Mouse (Mus musculus) kidney, adult 2 months (tissue): Measurements from ENCODE around the gene Igsf6.
"Not testable (repeated sequence)": the region's sequence is repeated elsewhere in the genome, so short reads cannot be mapped to it uniquely, and the experiment has no call there.

Experiments
- CTCF ChIP-seq: fragments of 200-500 bp; conservative IDR thresholded peaks from 2 replicates; pipeline ENCODE4 v1.5.1; 2011; ENCODE audit warnings: low read depth, mild to moderate bottlenecking, control low read depth, low read length, moderate library complexity, mixed read lengths; ENCODE audit not compliant: insufficient read depth, insufficient read length
- POLR2A ChIP-seq: fragments of 200-500 bp; IDR thresholded peaks from one replicate; pipeline ENCODE4 v1.6.1; 2011; ENCODE audit warnings: low read depth, low read length, control low read depth

GRCm38 (mm10) chr7:121029947-121030346, 44.4 kb downstream of the Igsf6 start:
- not testable (repeated sequence) for TF ChIP-seq CTCF, POLR2A
